Mouse (Mus musculus) E14TG2a.4 (cell line): Measurements from ENCODE around the gene Pdik1l.

Experiments
- CTCF ChIP-seq: conservative IDR thresholded peaks from 2 replicates; pipeline ENCODE4 v1.5.1; 2014; ENCODE audit warnings: low read length
- NANOG ChIP-seq: IDR thresholded peaks from 2 replicates; pipeline ENCODE4 v1.6.1; 2014; ENCODE audit warnings: borderline replicate concordance, low read length, mixed read lengths
- POU5F1 ChIP-seq: IDR thresholded peaks from 2 replicates; pipeline ENCODE4 v1.6.1; 2014; ENCODE audit warnings: low read length, borderline replicate concordance

DNA sequence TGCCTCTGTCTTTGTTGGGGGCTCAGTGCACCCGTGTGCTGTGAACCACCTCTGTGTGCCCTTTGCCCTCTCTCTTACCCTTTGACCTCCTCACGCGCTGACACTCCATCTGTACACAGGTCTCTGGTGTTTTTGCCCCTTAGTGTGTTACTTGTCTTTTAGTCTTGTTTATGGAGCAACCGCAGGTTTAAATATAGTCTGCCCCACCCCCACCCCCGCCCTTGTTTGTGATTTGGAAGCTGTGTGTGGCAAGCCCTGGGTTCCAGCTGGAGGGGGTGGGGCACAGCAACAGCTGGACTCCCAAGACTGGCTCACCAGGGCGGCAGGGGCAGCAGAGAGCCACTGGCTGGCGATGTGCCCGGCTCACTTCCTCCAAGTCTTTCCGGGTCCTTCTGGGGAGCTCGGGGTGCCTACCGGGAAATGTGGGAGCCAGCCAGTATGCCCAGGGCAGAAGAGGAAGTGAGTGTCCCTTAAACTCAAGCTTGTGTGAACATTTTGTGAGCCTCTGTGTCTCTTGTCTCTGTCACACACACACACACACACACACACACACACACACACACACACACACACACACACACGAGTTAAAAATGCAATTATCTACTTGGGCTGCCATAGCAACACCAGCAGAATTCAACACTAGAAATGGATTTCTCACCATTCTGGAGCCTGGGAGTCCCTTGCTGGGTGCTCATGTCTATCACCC, 19.8 kb upstream of the Pdik1l start:
- TF ChIP-seq CTCF (no peak), NANOG (no peak), POU5F1 (no peak)
